Mouse (Mus musculus) mouse trophoblast stem cell (cell line): ENCODE results near the gene Prpsap2.
"Not testable (repeated sequence)": the region's sequence is repeated elsewhere in the genome, so short reads cannot be mapped to it uniquely, and the experiment has no call there.

Experiments used
- in situ Hi-C, 2 experiments: fragments of 300-500 bp; cut with MseI, MboI; formaldehyde crosslinking; loops; 2 replicates in 1 of 2; 3 replicates in 1 of 2; pipeline ENCODE4 v1.15.1; 2025

Prpsap2 gene

GRCm38 (mm10) chr11:61761584-61762407 is at the start of gene Prpsap2:
Gene Prpsap2 (minus strand): TSS chr11:61762088.
- in situ Hi-C loops = no loop called here

- in situ Hi-C loops = no loop called here
These were observed 47.9 kb upstream of the Prpsap2 start for GRCm38 (mm10) chr11:61809793-61810192.

GRCm38 (mm10) chr11:61808551-61809117 is 46.7 kb upstream of the Prpsap2 start:
- in situ Hi-C loops = no loop called here

GRCm38 (mm10) chr11:61793441-61793840 is 31.6 kb upstream of the Prpsap2 start:
- in situ Hi-C loops = no loop called here

GRCm38 (mm10) chr11:61788550-61788949 is 26.7 kb upstream of the Prpsap2 start:
- in situ Hi-C loops = no loop called here

GRCm38 (mm10) chr11:61782526-61782925 is 20.6 kb upstream of the Prpsap2 start:
- in situ Hi-C loops = not testable (repeated sequence)

GRCm38 (mm10) chr11:61774551-61775149 is 12.8 kb upstream of the Prpsap2 start:
- in situ Hi-C loops = no loop called here

- in situ Hi-C loops = no loop called here
These were observed 1.4 kb downstream of the Prpsap2 start for GRCm38 (mm10) chr11:61760518-61760917.

- in situ Hi-C loops = no loop called here
These were observed 4.7 kb downstream of the Prpsap2 start for GRCm38 (mm10) chr11:61757151-61757550.

GRCm38 (mm10) chr11:61751612-61752011 is 10.3 kb downstream of the Prpsap2 start:
- in situ Hi-C loops = no loop called here

- in situ Hi-C loops = no loop called here
These were observed 14.7 kb downstream of the Prpsap2 start for GRCm38 (mm10) chr11:61747161-61747560.

- in situ Hi-C loops = no loop called here
These were observed 16.1 kb downstream of the Prpsap2 start for GRCm38 (mm10) chr11:61745781-61746180.

- in situ Hi-C loops = no loop called here
These were observed 17.4 kb downstream of the Prpsap2 start for GRCm38 (mm10) chr11:61744460-61744859.

GRCm38 (mm10) chr11:61743768-61744167 is 18.1 kb downstream of the Prpsap2 start:
- in situ Hi-C loops = no loop called here

GRCm38 (mm10) chr11:61740500-61740899 is 21.4 kb downstream of the Prpsap2 start:
- in situ Hi-C loops = no loop called here

- in situ Hi-C loops = no loop called here
These were observed 24.6 kb downstream of the Prpsap2 start for GRCm38 (mm10) chr11:61737290-61737689.

- in situ Hi-C loops = no loop called here
These were observed 29.2 kb downstream of the Prpsap2 start for GRCm38 (mm10) chr11:61732672-61733071.

GRCm38 (mm10) chr11:61728037-61728436 is 33.9 kb downstream of the Prpsap2 start:
- in situ Hi-C loops = no loop called here

- in situ Hi-C loops = no loop called here
These were observed 39.8 kb downstream of the Prpsap2 start for GRCm38 (mm10) chr11:61722077-61722476.

GRCm38 (mm10) chr11:61720636-61721035 is 41.3 kb downstream of the Prpsap2 start, which contains the start of gene Slc5a10:
Gene Slc5a10 (minus strand): TSS chr11:61720826.
- in situ Hi-C loops = no loop called here

GRCm38 (mm10) chr11:61719826-61720225 is 42.1 kb downstream of the Prpsap2 start:
- in situ Hi-C loops = loop anchor here (5.0 kb wide), 2 partner anchors 48 to 53 kb away; no protein-coding TSS in a partner anchor

GRCm38 (mm10) chr11:61719387-61719786 is 42.5 kb downstream of the Prpsap2 start:
- in situ Hi-C loops = loop anchor here (5.0 kb wide), 2 partner anchors 47 to 52 kb away; no protein-coding TSS in a partner anchor
